Mouse (Mus musculus): ENCODE measurements around the gene Prpf38b.

DNA sequence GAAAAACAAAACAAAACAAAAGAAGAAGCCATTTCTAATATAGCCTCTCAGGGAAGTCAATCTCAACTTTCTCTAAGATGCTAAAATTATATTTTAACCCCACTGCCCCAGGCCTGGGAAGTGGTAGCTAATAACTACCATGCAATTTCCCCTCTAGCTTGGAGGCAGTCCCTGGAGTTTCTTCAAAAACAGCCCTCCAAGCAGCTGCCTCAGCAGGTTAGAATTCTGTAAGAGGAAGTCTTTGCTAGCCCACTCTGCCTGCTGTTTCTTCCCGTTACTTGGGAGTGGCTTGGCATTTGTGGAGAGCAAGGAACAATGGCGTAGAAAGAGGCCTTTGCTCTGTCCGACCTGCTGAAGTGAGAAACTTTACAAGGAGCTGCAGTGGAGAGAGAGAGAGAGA lies 46.4 kb downstream of the Prpf38b start:
- no peak for TF ChIP-seq CHD2 (IDR thresholded peaks at IDR 0.05; ENCODE audit: low read depth, low read length)
- TF ChIP-seq ZC3H11A (IDR thresholded peaks at IDR 0.05; ENCODE audit: borderline replicate concordance, low read depth, low read length): no peak
- no peak for TF ChIP-seq MAFK (IDR thresholded peaks at IDR 0.05; ENCODE audit: insufficient read depth, low read depth, low read length)

Data from ES-E14 (cell line).